Mouse (Mus musculus): ENCODE data around the gene Hsd3b2.
"Not testable (repeated sequence)": the region's sequence is repeated elsewhere in the genome, so short reads cannot be mapped to it uniquely, and the experiment has no call there.

Hsd3b2 gene

DNA sequence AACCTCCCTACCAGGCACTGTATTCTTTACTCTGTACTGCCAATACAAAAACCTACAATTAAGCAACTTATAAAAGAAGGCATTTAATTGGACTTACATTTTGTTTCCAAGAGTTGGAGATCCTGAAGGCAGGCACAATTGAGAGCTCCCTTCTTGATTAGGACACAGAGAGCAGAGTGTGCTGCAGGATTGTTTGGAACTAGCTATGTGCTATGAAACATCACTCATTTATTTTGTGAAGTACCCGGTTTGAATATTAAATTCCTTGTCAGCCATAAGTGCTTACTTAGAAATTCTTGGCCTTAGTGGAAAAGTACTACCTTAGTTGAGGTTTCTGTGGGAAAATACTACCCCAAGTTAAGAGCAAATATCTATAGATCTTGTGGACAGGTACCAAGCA, at the start of gene Hsd3b2:
Hsd3b2 (minus strand) TSS at position 168 of the 400 bp plus-strand sequence.
- DNase-seq (ENCODE audit: low read depth) = no peak

DNA sequence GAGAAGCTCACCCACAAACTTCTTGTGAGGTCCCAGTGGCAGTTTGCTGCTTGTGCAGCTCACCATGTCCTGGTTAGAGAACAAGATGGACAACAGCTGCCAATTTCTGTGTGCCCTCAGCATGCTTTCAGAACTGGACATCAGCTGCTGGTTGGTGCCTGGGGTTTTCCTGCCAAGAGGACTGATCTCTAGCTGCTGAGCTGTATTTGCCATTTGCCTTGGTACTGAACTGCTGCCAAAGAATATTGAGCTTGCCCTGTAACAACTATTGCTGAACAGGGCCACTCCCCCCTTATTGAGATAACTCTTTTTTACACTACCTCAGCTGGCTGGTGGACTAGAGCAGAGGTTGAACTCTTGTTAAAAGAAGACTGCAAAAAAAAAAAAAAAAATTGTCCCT, 39.8 kb upstream of the Hsd3b2 start:
- DNase-seq (ENCODE audit: low read depth) = no peak

DNA sequence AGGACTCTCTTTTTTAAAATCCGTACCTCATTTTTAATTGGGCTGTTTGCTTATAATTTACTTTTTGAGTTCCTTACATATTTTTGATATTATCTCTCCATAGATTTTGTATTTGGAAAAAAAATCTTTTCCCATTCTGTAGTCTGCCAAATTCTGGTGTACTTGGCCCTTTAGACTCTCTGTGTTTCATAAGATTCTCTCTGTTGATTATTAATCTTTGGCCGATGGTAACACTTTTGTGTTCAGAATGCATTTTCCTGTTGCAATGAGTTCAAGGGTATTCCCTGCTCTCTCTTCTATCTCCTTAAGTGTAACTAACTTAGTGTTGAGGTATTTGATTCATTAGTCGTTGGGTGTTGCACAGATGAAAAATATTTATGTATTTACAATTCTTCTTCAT, 32.5 kb upstream of the Hsd3b2 start:
- no peak for DNase-seq (ENCODE audit: low read depth)

DNA sequence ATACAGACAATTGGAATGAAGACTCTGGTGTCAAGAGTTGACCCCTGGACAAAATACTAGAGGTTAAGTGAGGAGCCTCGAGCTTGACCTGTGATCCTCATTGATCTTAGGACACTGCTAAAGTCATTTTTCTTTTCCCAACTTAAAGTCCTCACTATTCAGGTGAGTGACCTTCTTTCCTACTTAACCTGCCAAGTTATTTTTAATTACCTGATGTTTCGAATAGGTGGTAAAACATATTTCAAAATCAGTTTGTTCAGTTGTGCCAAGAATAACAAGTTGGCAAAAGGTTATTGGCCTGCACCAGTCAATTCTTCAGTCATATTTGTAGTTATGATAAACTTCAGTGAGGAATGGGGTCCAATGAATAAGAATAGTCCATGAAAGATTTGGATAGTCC, 27.8 kb upstream of the Hsd3b2 start:
- DNase-seq (ENCODE audit: low read depth) = no peak

DNA sequence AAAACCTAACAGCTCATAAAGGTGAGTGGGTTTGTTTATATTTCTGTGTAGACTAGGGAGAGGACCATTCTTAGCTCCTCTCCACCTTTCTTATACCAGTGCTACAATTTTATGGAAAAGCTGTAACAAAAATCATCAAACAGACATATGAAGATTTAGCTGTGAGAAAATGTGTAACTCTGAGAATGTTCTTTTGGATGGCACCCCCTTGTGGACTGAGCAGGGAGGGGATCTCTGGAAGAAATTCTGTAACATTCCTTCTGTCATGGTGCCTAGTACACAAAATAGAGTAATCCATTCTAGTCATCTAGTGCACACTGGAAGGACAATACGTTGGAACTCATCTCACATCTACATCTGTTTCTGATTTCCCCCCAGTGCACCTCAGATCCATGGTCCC, 16.7 kb upstream of the Hsd3b2 start:
- not testable (repeated sequence) for DNase-seq (ENCODE audit: low read depth)

DNA sequence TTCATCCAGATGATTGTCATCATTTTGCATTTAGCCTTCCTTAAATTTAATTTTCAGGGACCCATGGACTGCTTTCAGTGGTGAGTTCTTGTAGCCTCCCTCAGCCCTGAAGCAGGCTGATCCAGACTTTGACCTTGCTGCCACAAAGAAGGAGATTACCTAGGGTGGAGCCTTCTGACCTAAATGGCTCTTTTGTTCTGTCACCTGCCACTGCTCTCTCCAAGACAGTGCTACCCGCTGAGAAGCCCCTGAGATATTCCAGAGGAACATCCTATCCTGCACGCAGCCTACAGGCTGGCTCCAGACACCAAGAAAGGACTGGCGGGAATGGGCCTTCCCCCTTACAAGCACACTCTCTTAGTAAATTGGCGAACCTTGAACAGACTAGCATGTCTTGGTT, 10.0 kb upstream of the Hsd3b2 start:
- DNase-seq (ENCODE audit: low read depth) = no peak

DNA sequence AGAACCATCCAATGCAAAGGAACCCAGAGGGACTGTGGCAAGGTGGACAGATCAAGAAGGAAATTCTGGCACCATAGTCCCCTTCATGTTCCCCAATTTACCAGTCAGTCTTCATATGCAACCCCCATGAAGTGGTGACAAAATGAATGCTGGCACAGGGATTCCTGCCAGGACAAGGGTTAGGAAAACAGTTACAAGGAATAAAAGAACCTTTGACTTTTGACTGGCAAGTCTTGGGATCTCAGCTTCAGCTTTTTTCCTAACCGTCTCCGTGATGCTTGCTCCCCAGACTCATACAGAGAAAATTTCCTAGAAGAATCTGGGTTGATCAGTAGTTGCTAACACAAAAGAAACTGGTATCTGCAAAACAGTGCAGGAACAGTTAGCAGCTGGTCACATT, 9.4 kb upstream of the Hsd3b2 start:
- no peak for DNase-seq (ENCODE audit: low read depth)

DNA sequence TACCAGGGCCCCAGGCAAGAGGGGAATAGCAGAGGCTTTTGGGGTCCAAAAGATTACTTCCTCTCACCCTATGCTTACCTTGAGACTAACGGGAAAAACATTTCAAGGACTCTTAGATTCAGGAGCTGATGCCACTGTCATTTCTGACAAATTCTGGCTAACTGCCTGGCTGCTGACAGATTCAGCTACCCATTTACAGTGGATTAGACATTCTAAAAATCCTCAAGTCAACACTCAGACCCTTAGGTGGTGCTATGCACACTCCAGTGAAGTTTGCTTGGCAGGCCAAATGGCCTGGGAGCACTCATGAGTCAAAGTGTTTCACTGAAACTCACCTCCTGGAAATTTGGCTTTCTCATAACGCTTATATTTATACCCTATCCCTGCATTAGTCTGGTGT, 1.9 kb upstream of the Hsd3b2 start:
- DNase-seq (ENCODE audit: low read depth) = no peak

DNA sequence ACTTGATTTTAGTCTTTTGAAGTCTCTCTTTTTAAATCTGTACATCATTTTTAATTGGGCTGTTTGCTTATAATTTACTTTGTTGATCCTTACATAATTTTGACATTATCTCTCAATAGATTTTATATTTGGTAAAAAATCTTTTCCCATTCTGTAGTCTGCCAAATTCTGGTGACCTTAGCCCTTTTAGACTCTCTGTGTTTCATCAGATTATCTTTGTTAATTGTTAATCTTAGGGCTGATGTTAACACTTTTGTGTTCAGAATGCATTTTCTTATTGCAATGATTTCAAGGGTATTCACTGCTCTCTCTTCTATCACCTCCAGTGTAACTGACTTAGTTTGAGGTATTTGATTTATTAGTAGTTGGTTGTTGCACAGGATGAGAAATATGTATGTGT, 3.6 kb downstream of the Hsd3b2 start:
- DNase-seq (ENCODE audit: low read depth) = no peak

DNA sequence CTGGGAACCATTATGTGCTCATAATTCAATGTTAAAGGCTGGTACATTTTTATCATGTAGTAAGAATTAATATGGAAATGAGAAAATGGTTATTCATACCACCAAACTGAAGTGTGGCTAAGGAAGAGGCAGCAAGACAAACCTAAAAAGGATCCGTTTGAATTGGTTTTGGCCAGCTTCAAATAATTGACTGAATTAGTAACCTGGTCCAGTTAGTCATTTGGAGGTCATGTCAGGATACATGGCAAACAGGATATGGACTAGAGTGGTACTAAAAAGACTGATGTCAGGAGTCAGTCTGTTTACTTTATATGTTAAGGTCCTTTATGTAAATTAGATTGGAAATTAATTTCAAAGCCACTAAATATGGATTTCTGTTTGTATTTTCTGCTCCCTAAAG, 41.9 kb downstream of the Hsd3b2 start:
- DNase-seq (ENCODE audit: low read depth) = no peak

DNA sequence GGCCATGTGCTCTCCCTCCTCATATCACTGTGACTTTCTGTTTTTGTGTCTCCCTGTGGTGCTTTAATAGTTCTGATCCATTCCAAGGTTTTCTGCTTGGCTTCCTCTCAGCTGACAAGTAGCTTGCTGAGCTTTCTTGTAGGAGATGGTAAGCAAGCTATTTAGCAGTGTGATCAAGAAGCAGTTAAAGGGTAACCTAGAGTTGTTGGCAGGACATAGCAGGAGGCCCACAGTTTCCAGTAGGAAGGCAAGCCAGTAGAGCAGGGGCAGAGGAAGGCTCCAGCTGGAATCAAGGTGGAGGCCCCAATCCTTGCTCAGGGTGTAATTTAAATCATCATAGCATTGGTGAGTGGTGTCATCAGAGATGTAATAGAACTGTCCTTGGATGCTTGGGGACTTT, 43.6 kb downstream of the Hsd3b2 start:
- no peak for DNase-seq (ENCODE audit: low read depth)
